Mouse (Mus musculus) telencephalon, adult 2 months (tissue): Measurements from ENCODE around the gene Zc3h12a.

ENCODE experiments used
- DNase-seq: peaks from one replicate; pipeline ENCODE4 v3.0.0-alpha.2; 2011; ENCODE audit warnings: low read depth, low spot score

Gene Zc3h12a

DNA sequence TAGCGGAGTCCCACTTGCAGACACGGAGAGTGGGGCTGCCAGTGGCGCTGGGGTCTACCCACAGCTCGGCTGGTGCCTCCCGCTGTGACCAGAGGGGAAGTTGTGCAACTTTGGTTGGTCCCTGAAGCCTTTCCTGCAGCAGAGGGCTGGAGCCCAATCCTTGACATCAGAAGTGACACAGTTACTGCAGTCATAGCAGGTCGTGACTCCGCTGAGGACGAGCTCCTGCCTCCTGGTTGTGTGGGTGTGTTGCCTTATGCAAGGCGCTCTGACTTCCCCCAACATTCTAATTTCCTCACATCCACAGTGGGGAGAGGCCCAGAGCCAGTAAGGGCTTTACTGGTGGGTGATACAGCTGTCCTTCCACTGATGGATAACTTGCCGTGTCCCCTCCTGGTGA, 17.6 kb upstream of the Zc3h12a start:
- no peak for DNase-seq

DNA sequence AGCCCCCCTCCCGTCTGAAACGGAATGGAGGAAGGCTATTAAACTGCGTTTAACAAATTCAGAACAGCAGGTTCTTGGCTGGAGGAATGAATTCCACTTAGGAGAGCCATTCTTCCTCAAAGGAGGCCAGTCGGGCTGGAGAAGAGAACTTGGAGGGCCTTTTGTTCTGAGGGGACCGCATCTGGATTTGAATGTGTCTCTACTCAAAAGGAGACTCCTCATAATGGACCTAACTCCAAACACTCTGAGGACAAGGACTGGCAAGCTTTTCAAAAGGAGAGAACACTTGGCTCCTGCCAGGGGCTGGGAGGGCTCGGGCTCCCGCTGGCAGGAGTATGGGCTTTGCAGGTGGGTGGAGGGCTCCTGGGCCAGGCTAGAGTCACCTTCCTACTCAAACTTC, 17.0 kb upstream of the Zc3h12a start:
- DNase-seq, result no peak

DNA sequence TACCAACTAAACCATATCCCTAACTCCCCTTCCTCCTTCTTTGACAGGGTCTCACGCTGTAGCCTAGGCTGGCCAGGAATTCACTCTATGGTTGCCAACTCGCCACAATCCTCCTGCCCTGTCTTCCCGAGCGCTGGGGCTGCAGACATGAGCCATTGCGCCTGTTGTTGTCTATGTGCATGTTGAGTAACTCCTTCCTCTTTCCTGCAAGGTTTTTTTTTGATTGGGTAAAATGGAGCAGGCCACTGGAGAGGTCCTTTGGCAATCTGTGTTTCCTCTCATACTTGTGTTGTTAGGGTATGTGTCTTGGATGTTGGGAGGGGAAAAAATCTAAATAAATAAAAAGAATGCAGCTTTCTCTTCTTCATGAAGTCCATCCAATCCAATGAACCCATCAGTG, 16.6 kb upstream of the Zc3h12a start:
- no peak for DNase-seq

DNA sequence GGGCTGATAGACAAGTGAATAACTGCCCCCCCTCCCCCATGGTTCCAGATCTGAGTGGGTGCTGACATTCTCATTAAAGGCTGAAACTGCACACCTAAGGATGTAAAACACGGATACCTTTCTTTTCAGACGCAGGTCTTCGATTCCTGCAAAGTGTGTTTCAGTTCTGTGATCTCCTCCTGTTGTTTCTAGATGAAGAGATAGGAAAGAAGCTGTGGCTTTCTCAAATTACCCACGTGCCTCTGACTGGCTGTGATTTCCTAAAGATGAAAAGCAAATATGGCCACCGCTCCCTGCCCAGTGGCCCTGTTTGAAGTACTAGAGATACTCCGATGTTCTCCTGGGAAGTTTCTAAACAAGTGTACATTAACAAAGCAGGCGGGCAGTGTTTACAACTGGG, 10.7 kb upstream of the Zc3h12a start:
- DNase-seq, result no peak

DNA sequence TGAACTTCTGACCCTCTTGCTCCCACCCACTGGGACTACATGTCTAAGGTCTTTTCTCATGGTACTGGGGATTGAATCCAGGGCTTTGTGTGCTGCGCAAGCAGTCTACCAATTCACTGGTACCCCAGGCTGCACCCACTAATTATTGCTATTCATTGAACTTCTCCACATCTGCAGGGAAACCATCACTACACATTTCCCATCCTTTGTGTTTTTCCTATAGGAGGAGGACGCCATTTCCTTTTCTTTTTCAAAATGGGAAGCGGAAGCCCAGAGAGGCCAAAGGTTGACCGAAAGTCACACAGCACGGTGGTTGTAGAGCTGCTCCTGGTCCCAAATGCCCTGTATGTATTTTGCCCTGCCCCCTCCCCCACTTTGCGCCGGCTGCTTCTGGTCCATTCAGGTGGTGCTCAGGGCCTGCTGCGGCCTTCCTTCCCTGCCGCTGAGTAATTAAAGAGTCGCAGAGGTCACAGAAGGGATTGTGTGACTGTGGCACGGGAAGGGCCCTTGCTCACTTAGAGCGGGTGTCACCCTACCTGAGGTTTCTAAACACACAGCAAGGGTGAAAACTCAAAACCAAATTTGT, 8.8 kb upstream of the Zc3h12a start:
- DNase-seq, result no peak

DNA sequence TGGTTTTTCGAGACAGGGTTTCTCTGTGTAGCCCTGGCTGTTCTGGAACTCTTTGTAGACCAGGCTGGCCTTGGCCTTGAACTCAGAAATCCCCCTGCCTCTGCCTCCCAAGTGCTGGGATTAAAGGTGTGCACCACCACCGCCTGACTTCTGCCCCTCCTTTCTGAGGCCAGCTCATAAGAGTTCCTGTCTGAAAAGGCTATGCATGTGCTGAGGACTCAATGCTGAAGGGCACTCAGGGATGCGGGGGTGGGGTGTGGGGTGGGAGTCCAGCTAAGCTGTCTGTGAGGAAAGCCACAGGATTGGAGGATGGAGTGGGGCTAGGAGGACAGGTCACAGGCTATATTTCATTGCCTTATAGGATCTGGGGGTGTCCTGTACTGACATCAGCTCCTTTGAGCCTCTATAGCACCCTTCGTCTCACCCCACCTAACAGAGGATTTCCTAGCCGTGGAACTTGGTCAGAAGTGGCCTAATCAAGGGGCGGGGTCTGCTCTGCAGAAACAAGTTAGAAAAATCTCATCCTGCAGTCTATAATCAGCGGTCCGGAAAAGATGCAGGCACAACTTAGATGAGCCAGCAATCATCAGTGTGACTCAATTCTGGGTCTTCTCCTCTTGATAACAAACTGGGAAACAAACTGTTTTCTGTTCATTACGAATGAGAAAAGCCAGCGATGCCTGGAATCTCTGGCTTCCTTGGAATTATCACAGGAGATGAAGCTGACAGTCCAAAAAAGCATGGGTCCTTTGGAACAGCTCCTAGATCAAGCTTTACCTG, 7.6 kb upstream of the Zc3h12a start:
- no peak for DNase-seq

DNA sequence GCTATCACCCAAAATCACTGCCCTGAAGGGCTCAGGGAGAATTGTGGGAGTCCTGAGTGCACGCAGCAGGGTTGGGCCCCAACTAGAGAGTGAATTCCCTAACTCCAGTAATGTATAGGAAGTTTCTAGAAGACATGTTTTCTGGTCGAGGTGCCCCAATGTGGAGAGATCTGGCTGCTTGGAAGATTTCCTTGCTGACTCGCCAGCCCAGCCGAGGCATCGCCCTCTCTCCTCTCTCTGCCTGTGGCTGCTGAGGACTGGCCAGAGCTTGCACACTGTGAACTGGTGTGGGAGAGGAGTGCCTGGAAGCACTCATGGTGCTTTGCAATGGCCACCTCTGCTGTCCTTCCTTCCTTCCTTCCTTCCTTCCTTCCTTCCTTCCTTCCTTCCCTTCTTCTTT, 7.0 kb upstream of the Zc3h12a start:
- DNase-seq, result no peak

DNA sequence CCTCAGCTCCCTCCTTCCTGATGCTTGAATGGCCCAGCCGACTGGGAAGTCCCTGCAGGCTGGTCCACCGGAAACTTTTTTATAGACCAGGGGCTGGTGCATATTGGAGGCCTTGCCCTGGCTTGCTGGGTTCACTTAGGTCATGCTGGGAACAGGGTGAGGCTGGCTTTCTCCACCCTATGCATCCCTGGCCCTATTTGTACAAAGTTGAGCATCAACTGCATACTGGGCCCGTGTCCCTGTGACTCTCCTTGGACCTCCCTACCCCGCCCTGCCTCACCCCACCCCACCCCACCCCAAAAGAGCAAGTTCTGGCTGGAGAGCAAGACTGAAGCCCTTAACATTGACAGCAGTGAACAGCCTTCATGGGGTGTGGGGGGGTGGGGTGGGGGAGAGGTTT, 6.6 kb upstream of the Zc3h12a start:
- DNase-seq, result no peak

DNA sequence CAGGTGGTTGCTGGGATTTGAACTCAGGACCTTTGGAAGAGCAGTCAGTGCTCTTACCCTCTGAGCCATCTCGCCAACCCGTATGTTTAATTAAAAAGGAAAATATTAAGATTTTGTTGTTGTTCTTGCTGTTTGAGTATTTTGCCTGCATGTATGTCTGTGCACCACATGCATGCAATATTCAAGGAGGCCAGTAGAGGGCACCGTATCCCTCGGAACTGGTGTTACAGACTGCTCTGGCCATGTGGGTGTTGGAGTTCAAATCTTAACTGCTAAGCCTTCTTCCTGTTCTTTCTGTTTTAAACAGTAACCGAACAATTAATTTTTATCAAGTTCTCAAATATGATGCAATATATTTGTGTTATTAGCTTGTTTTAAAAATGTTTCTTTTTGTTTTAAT, 4.8 kb upstream of the Zc3h12a start:
- no peak for DNase-seq

DNA sequence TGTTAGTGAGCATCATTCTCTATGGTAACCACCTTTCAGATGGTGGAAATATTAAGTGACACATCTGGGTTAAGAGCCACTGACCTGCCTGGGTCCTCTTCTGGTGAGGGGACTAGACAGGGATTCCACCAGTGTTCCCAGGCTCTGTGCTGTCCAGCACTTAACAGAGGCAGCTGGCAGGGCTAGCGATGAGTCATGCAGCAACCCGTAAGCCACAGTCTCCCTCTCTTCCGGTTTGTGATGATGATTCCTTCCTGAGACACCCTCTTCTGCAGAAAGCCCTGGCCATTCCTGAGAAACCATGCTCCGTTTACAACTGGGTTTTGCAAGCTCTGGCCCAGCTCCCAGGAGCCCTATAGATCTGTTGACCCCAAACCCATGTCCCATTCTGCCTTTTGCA, 3.9 kb upstream of the Zc3h12a start:
- DNase-seq, result no peak

DNA sequence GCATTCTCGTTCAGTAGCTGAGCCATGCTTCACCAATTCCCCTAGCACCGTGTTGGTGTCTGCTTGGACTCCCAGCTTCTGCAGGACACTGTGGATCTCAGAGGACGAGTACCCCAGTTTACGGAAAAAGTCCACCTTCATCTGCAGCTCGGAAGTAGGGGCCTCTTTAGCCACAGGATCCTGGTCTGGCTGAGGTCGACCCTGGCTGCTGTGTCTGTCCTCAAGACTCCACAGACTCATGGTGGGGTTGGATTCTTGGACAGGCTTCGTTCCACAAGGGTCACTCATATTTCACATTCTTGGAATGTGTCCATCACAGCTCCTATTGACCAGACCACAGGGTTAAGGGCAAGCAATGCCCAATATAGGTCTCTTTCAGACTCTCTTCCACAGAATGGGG, 879 bp downstream of the Zc3h12a start:
- DNase-seq, result no peak

DNA sequence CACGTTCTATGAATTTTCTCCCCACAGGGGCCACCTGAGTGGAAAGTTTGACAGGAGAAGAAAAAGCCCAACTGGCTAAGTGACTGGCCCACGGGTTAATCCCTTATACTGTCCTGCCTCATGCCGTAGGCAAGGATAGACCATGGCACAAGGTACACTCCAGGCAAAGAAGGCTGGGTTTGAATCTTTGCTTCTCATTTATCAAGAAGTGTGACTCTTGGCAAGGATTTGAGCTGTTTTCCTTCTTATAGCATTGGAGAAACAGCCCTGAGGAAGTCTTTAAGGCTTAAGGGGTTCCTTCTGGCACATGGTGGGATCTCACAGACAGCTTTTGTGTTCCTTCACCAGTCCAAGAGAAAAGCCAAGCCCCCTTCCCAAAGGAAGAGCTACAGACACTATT, 1.5 kb downstream of the Zc3h12a start:
- DNase-seq, result no peak

DNA sequence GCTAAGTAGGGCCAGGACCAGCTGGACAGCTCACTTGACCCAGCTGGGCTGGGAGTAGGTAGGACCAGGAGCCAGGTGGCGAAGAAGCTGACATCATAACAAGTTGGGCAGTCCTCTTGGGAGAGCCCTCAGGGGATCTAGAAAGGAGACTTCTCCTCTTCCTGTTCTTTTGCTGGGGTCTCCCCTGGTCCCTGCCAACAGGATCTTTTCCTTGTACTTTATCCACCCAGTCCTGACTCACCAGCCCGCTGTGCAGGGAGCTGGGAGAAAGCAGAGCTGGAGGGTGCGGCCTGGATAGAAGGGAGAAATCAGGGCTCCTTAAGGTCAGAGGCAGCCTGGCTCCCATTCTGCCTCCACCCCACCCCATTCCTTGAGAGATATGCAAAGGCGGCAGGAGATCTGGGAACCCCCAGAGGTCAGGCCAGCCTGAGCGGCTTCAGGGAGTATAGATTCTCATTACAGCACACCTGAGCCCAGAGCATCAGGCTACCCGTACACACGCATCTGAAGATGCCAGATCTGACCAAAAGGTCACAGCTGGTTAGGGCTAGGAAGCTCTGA, 2.2 kb downstream of the Zc3h12a start:
- DNase-seq, result no peak

DNA sequence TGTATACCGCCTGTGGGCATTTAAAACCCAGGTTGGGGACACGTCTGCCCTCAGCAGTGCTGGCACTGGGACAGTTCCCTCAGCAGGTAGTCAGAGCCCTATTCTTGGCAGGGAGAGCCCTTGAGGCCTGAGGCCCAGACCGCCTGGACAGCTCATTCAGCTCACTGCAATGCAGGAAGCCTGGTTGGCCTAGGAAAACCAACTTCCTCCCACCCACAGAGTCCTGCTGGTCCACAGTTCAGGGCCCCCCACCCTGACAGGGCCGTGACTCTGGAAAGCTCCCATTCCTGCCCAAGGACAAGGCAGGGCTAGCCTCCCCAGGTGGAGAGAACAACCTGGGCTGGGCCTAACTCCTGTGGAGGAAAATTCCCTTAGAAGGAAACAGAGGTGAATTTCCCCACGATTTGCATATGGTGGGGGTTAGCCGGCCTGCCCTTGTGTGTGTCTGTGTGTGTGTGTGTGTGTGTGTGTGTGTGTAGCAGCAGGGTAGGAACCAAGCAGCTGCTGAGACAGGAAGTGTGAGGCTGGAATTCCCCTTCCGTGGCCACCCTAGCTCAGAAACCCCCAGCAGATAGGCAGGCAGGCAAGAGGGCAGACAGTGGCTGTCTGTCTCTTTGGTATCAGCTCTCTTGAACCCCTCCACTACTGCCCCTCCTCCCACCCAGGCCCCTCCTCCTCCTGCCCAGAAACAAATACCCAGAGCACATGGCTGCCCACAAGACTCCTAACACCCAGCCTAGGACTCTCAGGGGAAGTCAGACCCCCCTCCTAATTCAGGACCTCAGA, 3.0 kb downstream of the Zc3h12a start:
- DNase-seq, result no peak

DNA sequence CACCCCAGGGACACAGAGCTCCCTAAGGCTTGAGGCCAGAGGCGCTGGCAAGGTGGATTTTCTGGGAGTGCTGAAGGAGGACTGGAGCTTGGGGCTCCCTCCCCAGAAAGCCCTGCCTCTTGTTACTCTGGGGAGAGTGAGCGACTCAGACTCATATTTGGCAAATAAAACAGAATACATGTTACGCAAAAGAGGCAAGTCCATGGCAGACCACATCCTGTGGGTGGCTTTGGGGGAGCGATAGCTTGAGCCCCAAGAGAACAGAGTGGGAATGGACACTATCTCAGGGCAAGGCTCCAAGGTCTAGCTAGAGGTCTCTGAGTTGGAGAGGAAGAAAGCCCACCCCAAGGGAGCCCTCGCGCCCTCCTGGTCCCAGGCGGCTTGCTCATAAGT, 4.4 kb downstream of the Zc3h12a start:
- DNase-seq, result no peak

DNA sequence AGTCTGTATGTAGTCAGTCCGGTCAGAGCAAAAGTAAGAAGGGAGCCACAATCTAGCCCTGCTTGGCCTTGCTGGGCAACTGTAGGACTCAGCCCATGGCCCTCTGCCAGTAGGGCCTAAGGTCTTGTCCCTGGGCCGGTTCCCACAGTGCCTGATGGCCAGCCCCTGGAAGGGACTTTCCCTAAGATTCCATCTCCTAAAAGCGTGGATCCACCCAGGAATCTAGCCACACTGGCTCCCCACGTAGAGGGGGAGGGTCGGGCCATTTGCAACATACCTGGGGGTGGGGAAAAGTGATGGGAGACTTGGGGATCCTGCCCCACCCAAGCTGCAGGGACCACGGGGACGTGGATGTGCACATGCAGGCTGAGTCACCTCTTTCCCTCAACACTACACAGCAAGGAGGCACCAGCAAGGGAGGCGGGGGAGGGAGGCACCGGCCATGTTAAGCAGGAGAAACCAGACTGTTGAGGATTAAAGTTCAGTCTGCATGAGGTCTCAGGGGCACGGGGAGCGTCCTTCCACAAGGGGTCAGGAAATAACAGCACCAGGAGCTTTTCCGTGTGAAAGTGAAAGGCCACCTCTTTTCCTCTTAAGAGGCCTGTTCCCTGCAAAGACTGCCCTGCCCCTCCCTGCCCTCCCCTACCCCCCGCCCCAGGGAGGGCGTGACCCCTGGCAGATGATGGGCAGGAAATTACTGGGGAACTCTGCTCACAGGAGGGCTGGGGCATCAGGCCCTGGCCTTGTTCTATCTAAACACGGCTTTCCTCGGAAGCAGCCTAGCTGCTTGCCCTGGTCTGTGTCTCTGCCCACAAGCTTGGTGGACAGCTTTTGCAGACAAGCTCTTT, 5.0 kb downstream of the Zc3h12a start:
- DNase-seq, result no peak

DNA sequence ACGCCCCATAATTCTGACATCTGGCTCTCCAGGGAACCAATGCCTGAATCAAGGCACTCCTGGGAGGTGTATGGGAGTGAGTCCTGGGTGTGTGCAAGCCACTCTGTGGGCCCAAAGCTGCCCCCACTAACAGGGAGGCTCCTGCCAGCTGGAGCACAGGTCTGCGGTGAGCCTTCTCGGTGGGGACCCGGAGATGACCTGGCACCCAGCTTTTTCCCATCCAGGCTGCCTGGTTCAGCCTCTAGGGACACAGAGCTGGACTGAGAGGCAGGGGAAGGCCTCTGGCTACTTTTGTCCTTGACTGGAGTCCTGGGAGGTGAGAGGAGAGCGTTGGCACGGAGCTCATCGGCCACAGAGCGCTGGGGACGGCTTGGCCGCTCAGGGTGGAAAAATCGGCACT, 7.9 kb downstream of the Zc3h12a start:
- no peak for DNase-seq

DNA sequence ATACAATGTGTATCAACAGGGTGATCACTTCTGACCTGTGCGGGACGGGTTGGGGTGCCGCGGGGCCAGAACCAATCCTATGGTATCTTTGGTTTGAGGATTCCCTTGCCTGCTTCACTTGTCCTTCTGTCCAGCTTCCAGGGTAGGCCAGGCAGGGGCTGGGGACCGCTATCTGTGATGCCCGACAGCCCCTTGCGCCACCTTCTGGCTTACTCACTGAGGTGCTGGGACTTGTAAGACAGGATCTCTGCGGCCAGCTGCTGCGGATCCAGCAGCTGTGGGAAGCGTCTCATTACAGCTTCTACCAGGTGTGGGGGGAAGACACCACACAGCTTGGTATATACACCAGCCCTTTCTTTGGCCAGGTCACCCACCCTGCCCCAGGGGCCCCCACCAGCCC, 8.6 kb downstream of the Zc3h12a start:
- DNase-seq, result no peak

DNA sequence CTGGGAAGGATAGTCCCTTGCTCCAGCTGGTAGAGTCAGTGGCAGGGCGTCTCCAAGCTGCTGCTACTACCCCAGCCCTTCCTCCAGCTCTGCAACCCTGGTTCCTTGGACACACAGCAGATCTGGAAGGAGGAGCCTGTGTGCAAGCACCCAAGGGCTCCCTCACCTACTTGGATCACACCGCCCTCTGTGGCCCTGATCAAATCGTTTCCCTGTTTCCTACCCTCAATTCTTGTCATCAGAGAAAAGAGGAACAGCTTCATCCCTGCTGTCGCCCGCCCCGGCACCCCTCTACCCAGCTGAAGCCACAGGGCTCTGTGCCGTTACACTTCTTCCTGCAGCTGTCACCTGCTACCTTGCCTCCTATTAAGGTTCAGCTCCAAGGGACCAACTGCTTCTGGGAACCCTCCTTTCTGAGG, 9.7 kb downstream of the Zc3h12a start:
- no peak for DNase-seq

DNA sequence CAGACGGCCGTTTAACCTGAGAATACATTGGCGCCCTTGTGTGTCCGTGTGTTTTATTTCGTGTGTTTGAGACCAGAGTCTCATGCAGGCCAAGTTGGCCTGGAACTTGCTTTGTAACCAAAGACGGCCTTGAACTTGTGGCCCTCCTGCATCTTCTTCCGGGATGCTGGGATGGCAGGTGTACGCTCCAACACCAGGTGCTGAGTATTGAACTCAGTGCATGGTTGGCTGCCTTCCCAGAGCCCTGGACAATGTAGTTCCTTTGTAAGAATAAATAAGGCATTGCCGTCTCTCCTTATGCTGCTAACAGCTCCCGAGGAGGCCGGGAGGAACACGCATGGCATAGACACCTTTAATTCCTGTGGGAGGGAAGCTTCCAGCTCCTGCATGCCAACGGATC, 10.7 kb downstream of the Zc3h12a start:
- DNase-seq, result no peak

DNA sequence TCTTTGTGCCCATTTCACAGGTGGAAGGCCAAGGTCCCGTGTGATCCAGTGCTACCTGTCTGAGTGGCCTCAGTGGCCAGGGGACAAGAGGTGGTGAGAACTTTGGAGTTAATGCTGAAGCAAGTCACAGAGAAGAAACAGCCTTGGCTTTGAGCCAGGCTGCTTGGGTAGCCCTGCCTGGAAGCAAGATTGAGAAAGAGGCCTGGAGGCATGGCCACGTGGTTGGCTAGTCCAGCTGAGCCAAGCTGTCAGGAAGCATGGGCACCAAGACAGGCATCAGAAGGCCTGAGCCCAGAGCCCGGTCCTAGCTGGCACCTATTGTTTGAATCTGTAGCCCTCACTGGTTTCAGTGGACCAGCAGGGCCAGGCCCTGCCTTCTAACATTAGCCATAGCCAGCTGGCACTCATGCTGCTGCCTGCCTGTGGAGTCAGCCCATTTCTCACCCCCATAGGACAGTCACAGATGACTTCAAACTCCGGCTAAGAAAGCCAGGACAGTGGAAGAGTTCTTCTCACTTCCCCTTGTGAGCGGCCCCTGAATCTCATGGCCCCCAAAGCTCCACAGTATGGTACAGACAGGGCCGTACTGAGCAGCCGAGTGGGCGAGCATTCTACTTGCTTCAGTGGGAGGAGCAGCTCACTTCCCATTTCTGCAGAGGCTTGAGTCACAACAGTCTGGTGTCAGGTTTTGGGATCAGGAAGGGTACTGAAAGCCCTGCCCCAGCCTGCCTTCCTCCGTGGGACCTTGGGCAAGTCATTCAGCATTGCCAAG, 11.4 kb downstream of the Zc3h12a start:
- DNase-seq, result peak; percentile 46
